Comparison of ENCODE assay signal across 8 mouse cellular contexts in the genomic region with DNA sequence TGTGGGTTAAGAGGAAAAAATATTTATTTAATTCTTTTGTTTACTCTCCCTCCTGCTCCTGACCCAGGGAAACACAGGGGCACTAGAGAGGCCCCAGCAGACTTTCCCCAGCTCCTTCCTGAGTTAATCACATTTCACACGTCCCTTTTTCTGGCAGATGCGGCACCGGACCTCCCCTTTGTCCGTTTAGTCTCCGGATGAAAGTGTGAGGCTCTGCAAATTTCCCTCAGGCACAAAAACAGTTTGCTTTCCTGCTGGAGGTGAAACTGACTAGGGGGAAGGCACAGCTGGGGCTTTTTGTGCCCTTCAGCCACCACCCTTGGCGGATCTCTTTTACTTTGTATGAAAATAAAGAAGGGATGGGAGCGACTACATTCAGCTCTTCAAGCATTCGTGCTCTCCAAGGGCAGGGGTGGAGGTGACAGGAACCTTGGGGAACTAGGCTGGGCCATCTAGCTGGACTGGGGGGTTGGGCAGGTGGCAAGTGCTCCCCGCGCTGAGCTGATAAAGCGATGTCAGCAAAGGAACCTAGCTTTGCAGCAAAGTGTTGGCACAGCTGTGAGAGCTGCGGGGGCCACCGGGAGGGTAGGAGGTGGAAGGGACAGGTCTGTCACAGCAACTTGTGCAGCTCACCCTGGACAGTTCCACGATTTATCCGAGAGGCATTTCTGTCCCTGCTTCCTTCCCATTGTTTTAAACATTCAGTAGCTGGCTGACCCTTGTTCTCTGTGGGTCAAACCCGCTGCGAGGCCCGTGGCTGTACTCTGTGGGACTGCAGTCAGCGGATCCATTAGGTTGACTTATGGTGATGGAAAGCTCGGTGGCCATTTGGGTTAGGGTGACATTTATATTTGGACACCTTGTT.
A peak's percentile ranks its signal among the peaks of the same experiment; 100 is the strongest.
DNase-seq lines count a peak whose midpoint lies in the region; ATAC-seq and TF ChIP-seq lines count a peak whose summit lies in the region.

No protein-coding gene starts in this region.

- H3K4me3 ChIP-seq in kidney, postnatal 0 days (replicated peaks; ENCODE audit: low read depth, low read length) = no peak overlapping the region
- no peak overlapping the region for H3K4me3 ChIP-seq in midbrain, embryonic 16.5 days (ENCODE audit: low read depth, low read length)

- ATAC-seq in kidney, postnatal 0 days (replicated peaks; ENCODE audit: low FRiP score, low read depth) = no peak
- ATAC-seq in hematopoietic stem cell, adult 5-6 weeks (replicated peaks in 1 of 2; ENCODE audit: insufficient read depth in 1 of 2, low FRiP score in 2 of 2, low TSS enrichment in 1 of 2, low read depth in 1 of 2, poor library complexity in 2 of 2, severe bottlenecking in 2 of 2) = peak; percentile 41 to 63
- peak; percentile 62 for ATAC-seq in midbrain, embryonic 16.5 days
- no peak for ATAC-seq in frontal cortex, adult (ENCODE audit: low TSS enrichment)
- no peak for ATAC-seq in cerebellum, adult (ENCODE audit: insufficient number of reproducible peaks, low FRiP score, low TSS enrichment)

- DNase-seq in kidney, postnatal 0 days (ENCODE audit: low spot score) = peak; percentile 54
- no peak for DNase-seq in kidney, adult 18-20 months
- DNase-seq in embryo, embryonic 10.5 days (ENCODE audit: low spot score) = peak; percentile 72
- no peak for DNase-seq in gastrocnemius, postnatal 14 days

- TF ChIP-seq CTCF in kidney, postnatal 0 days (IDR thresholded peaks at IDR 0.05; ENCODE audit: low read depth) = no peak

- no peaks in the 10 kb centered on the region for H3K9me3 ChIP-seq in kidney, postnatal 0 days (replicated peaks; ENCODE audit: low read length)
- no peaks in the 10 kb centered on the region for H3K9me3 ChIP-seq in midbrain, embryonic 16.5 days (replicated peaks; ENCODE audit: control insufficient read depth, low read length, poor library complexity, severe bottlenecking)

- H3K27me3 ChIP-seq in kidney, postnatal 0 days (ENCODE audit: insufficient read depth, low read length) = no peaks in the 10 kb centered on the region
- no peaks in the 10 kb centered on the region for H3K27me3 ChIP-seq in midbrain, embryonic 16.5 days (ENCODE audit: control insufficient read depth, insufficient read depth, low read depth, low read length)

- no peaks in the 10 kb centered on the region for H3K36me3 ChIP-seq in kidney, postnatal 0 days (ENCODE audit: insufficient read depth, low read length)
- H3K36me3 ChIP-seq in midbrain, embryonic 16.5 days (ENCODE audit: control insufficient read depth, insufficient read depth, low read length) = no peaks in the 10 kb centered on the region

- peak overlapping the region; percentile 32 for H3K4me2 ChIP-seq in kidney, postnatal 0 days (ENCODE audit: low read length)
- H3K4me2 ChIP-seq in midbrain, embryonic 16.5 days (ENCODE audit: low read length) = peak overlapping the region; percentile 39

- 0 out of 2 replicates have a peak, but pooled peaks cover 11% of the 10 kb centered on the region for H3K4me1 ChIP-seq in kidney, postnatal 0 days (replicated peaks; ENCODE audit: insufficient read depth, low read length)
- peaks cover 20% of the 10 kb centered on the region; the same call in 1 of the 2 replicates for H3K4me1 ChIP-seq in midbrain, embryonic 16.5 days (ENCODE audit: control insufficient read depth, insufficient read depth, low read length)

- whole genome bisulfite sequencing in kidney, postnatal 0 days = 4% methylated on average over 20 of the region's 20 CpGs
- WGBS in midbrain, embryonic 16.5 days = 4% methylated on average over 20 of the region's 20 CpGs

- intact Hi-C loops in gastrocnemius, postnatal 14 days (cut with DNase I; ENCODE audit: low total_unique reads) = no loop called here

- no peak overlapping the region for H3K9ac ChIP-seq in kidney, postnatal 0 days (ENCODE audit: low read depth, low read length)
- H3K9ac ChIP-seq in midbrain, embryonic 16.5 days (ENCODE audit: low read depth, low read length) = peak overlapping the region; percentile 39

- H3K27ac ChIP-seq in kidney, postnatal 0 days = no peak overlapping the region
- H3K27ac ChIP-seq in midbrain, embryonic 16.5 days (ENCODE audit: low read length) = peak overlapping the region; percentile 26

Comparison
In these comparisons a context has a peak if more than half of its experiments do, and no peak if none do; other contexts are left out.
1. DNase-seq: peak in kidney, postnatal 0 days (single experiment) and embryo, embryonic 10.5 days (single experiment); none in kidney, adult 18-20 months (single experiment) and gastrocnemius, postnatal 14 days (single experiment).
2. ATAC-seq: peak in hematopoietic stem cell, adult 5-6 weeks (2 of 2) and midbrain, embryonic 16.5 days (single experiment); none in kidney, postnatal 0 days (single experiment), frontal cortex, adult (single experiment) and cerebellum, adult (single experiment).